Mouse (Mus musculus): ENCODE results near the gene Rabgef1. TPM values are rescaled to one million over a fixed set of nuclear protein-coding genes. Genes with fewer than 3 reads are reported as not detected.

The Rabgef1 gene
- polyA plus RNA-seq, 1 experiment, result 4.7 TPM

GRCm38 (mm10) chr5:130184193-130184856 lies 12.7 kb downstream of the Rabgef1 start:
- TF ChIP-seq GATA1 (IDR thresholded peaks at IDR 0.05; ENCODE audit: low read length), result no peak
- TF ChIP-seq TAL1 (IDR thresholded peaks at IDR 0.05; ENCODE audit: low read length), result no peak
- H3K27me3 ChIP-seq (ENCODE audit: control insufficient read depth), result no peaks in the 10 kb centered on the region
- H3K4me1 ChIP-seq (ENCODE audit: control insufficient read depth), result peaks cover 66% of the 10 kb centered on the region
- no peaks in the 10 kb centered on the region for H3K9me3 ChIP-seq (ENCODE audit: control insufficient read depth, low read length)
- peaks cover 71% of the 10 kb centered on the region for H3K36me3 ChIP-seq (ENCODE audit: control insufficient read depth)
- no peak overlapping the region for H3K4me3 ChIP-seq (replicated peaks)

DNA sequence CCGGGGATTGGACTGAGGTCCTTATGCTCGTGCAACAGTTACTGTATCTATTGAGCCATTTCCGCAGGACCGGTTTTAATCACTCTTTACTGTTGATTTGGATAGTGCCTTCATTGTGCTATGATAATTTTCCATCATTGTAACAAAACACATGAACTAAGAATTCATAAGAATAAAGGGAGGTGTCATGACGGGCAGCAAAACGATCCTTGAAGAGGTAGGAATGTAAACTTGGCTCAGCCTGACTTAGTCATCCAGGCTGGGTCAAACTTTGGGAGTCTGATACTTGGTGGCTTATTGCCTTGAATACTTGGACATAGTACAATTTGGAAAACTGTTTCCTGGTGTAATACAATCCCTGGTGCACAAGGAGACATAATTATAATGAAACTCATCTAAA lies 13.7 kb downstream of the Rabgef1 start:
- TF ChIP-seq TAL1 (IDR thresholded peaks at IDR 0.05; ENCODE audit: low read length), result no peak
- TF ChIP-seq GATA1 (IDR thresholded peaks at IDR 0.05; ENCODE audit: low read length), result no peak
- Histone ChIP-seq H3K4me1 (ENCODE audit: control insufficient read depth) (peaks cover 58% of the 10 kb centered on the region), H3K4me3 (replicated peaks) (no peak overlapping the region), H3K27me3 (ENCODE audit: control insufficient read depth) (no peaks in the 10 kb centered on the region), H3K36me3 (ENCODE audit: control insufficient read depth) (peaks cover 78% of the 10 kb centered on the region), H3K9me3 (ENCODE audit: control insufficient read depth, low read length) (no peaks in the 10 kb centered on the region)

DNA sequence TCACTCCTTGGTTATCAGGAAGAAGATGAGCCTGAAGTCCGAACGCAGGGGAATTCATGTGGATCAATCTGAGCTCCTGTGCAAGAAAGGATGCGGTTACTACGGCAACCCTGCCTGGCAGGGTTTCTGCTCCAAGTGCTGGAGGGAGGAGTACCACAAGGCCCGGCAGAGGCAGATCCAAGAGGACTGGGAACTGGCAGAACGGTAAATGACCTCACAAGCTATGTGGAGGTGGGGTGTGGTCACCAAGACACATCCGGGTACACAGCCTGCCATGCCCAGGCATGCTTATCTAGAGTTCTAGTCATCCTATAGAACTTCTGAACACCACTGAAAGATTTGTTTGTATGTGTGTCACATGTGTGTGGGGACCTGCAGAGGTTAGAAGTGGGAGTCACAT lies 15.8 kb downstream of the Rabgef1 start:
- H3K36me3 ChIP-seq (ENCODE audit: control insufficient read depth), result peaks cover 85% of the 10 kb centered on the region
- no peak for TF ChIP-seq TAL1 (IDR thresholded peaks at IDR 0.05; ENCODE audit: low read length)
- TF ChIP-seq GATA1 (IDR thresholded peaks at IDR 0.05; ENCODE audit: low read length), result no peak

DNA sequence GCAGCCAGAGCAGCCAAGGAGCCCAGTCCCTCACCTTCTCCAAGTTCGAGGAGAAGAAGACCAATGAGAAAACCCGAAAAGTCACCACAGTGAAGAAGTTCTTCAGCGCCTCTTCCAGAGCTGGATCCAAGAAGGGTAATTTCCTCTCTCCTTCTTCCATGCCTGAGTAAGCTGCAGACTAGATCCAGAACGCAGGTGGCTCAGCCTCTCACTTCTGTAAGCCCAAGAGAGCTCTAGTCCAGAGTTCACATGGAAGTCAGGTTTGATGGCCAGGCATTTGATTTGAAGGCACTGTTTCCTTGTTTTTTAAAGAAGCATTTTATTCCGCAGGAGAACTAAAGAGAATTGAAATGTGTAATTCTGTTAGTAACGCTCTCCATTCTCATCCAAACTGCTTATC lies 19.3 kb downstream of the Rabgef1 start:
- H3K4me1 ChIP-seq (ENCODE audit: control insufficient read depth), result peaks cover 25% of the 10 kb centered on the region
- peaks cover 95% of the 10 kb centered on the region for H3K36me3 ChIP-seq (ENCODE audit: control insufficient read depth)
- no peaks in the 10 kb centered on the region for H3K27me3 ChIP-seq (ENCODE audit: control insufficient read depth)
- H3K4me3 ChIP-seq (replicated peaks), result no peak overlapping the region
- no peaks in the 10 kb centered on the region for H3K9me3 ChIP-seq (ENCODE audit: control insufficient read depth, low read length)
- no peak for TF ChIP-seq TAL1 (IDR thresholded peaks at IDR 0.05; ENCODE audit: low read length)
- no peak for TF ChIP-seq GATA1 (IDR thresholded peaks at IDR 0.05; ENCODE audit: low read length)

More for the DNA sequence above, 15.8 kb downstream of the Rabgef1 start:
- Histone ChIP-seq H3K4me3 (replicated peaks) (no peak overlapping the region), H3K9me3 (ENCODE audit: control insufficient read depth, low read length) (no peaks in the 10 kb centered on the region), H3K27me3 (ENCODE audit: control insufficient read depth) (no peaks in the 10 kb centered on the region), H3K4me1 (ENCODE audit: control insufficient read depth) (peaks cover 45% of the 10 kb centered on the region)

DNA sequence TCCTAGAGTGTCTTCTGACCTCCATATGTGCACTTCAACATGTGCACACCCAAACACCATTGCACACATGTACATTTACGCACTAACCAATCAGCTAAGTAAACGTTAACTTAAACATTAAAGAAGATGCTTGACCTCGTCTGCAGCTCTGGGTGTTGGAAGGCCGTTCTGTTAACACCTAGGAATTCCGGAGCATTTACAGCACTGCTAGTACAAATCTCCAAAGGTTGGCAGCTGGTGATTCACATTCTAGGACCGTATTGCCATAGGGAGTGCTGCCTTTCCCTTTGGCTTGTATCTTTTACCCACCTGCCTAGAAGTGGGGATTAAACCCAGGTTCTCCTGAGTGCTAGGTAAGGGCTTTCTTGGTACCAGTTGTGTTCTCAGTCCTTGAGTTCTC lies 20.3 kb downstream of the Rabgef1 start:
- TF ChIP-seq GATA1 (IDR thresholded peaks at IDR 0.05; ENCODE audit: low read length) (no peak), TAL1 (IDR thresholded peaks at IDR 0.05; ENCODE audit: low read length) (no peak)
- Histone ChIP-seq H3K27me3 (ENCODE audit: control insufficient read depth) (no peaks in the 10 kb centered on the region), H3K4me1 (ENCODE audit: control insufficient read depth) (peaks cover 22% of the 10 kb centered on the region), H3K9me3 (ENCODE audit: control insufficient read depth, low read length) (no peaks in the 10 kb centered on the region), H3K36me3 (ENCODE audit: control insufficient read depth) (peaks cover 99% of the 10 kb centered on the region), H3K4me3 (replicated peaks) (no peak overlapping the region)

DNA sequence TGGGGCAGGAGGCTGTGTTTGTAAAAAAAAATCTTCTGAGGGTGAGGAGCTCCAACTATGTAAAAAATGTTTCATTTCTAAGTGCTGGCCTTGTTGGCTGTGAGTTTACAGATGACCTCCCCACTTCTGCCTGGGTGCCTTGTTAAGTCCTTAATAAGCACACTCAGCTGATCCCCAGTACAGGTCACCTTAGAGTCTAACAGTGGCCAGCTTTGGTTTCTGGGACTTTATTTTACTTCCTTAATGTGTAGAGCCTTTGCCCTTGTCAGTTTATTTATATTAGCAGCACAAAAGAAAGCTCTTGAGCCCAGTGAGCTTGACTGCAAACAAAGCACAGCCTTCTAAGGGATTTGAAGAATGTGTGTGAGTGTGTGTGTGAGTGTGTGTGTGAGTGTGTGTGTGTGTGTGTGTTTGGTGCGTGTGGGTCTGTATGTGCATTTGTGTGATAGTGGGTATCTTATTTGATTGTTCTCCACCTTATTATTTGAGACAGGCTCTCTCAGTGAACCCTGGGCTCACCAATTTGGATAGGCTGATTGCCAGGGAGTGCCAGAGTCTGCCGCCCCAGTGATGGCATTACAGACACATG lies 20.9 kb downstream of the Rabgef1 start:
- Histone ChIP-seq H3K9me3 (ENCODE audit: control insufficient read depth, low read length) (no peaks in the 10 kb centered on the region), H3K36me3 (ENCODE audit: control insufficient read depth) (peaks cover 100% of the 10 kb centered on the region), H3K4me1 (ENCODE audit: control insufficient read depth) (peaks cover 17% of the 10 kb centered on the region), H3K4me3 (replicated peaks) (no peak overlapping the region), H3K27me3 (ENCODE audit: control insufficient read depth) (no peaks in the 10 kb centered on the region)
- TF ChIP-seq TAL1 (IDR thresholded peaks at IDR 0.05; ENCODE audit: low read length) (no peak), GATA1 (IDR thresholded peaks at IDR 0.05; ENCODE audit: low read length) (no peak)

GRCm38 (mm10) chr5:130193760-130194159 lies 22.2 kb downstream of the Rabgef1 start:
- H3K36me3 ChIP-seq (ENCODE audit: control insufficient read depth), result peaks cover 100% of the 10 kb centered on the region

GRCm38 (mm10) chr5:130196307-130196706 lies 24.7 kb downstream of the Rabgef1 start:
- Histone ChIP-seq H3K4me3 (replicated peaks) (no peak overlapping the region), H3K9me3 (ENCODE audit: control insufficient read depth, low read length) (no peaks in the 10 kb centered on the region), H3K4me1 (ENCODE audit: control insufficient read depth) (peaks cover 13% of the 10 kb centered on the region), H3K36me3 (ENCODE audit: control insufficient read depth) (peaks cover 99% of the 10 kb centered on the region), H3K27me3 (ENCODE audit: control insufficient read depth) (no peaks in the 10 kb centered on the region)
- TF ChIP-seq TAL1 (IDR thresholded peaks at IDR 0.05; ENCODE audit: low read length) (no peak), GATA1 (IDR thresholded peaks at IDR 0.05; ENCODE audit: low read length) (no peak)

More at GRCm38 (mm10) chr5:130193760-130194159, 22.2 kb downstream of the Rabgef1 start:
- no peak for TF ChIP-seq GATA1 (IDR thresholded peaks at IDR 0.05; ENCODE audit: low read length)
- TF ChIP-seq TAL1 (IDR thresholded peaks at IDR 0.05; ENCODE audit: low read length), result no peak
- Histone ChIP-seq H3K4me3 (replicated peaks) (no peak overlapping the region), H3K4me1 (ENCODE audit: control insufficient read depth) (peaks cover 13% of the 10 kb centered on the region), H3K9me3 (ENCODE audit: control insufficient read depth, low read length) (no peaks in the 10 kb centered on the region), H3K27me3 (ENCODE audit: control insufficient read depth) (no peaks in the 10 kb centered on the region)

GRCm38 (mm10) chr5:130197454-130197853 lies 25.9 kb downstream of the Rabgef1 start:
- peaks cover 13% of the 10 kb centered on the region for H3K4me1 ChIP-seq (ENCODE audit: control insufficient read depth)
- peaks cover 98% of the 10 kb centered on the region for H3K36me3 ChIP-seq (ENCODE audit: control insufficient read depth)
- TF ChIP-seq TAL1 (IDR thresholded peaks at IDR 0.05; ENCODE audit: low read length) (no peak), GATA1 (IDR thresholded peaks at IDR 0.05; ENCODE audit: low read length) (no peak)
- no peaks in the 10 kb centered on the region for H3K9me3 ChIP-seq (ENCODE audit: control insufficient read depth, low read length)
- H3K4me3 ChIP-seq (replicated peaks), result no peak overlapping the region
- H3K27me3 ChIP-seq (ENCODE audit: control insufficient read depth), result no peaks in the 10 kb centered on the region
